Mouse (Mus musculus) ES-E14 (cell line): Measurements from ENCODE around the gene Kat7.

Experiments used
- CHD2 ChIP-seq: IDR thresholded peaks from 2 replicates; pipeline ENCODE4 v1.6.1; 2014; ENCODE audit warnings: mild to moderate bottlenecking, low read depth, low read length, inconsistent platforms
- HCFC1 ChIP-seq: IDR thresholded peaks from 2 replicates; pipeline ENCODE4 v1.6.1; 2012; ENCODE audit warnings: low read length, inconsistent platforms, borderline replicate concordance; ENCODE audit not compliant: insufficient read depth
- MAFK ChIP-seq: IDR thresholded peaks from 2 replicates; pipeline ENCODE4 v1.6.1; 2014; ENCODE audit warnings: mild to moderate bottlenecking, low read depth, low read length, inconsistent platforms; ENCODE audit not compliant: insufficient read depth
- ZC3H11A ChIP-seq: IDR thresholded peaks from 2 replicates; pipeline ENCODE4 v1.6.1; 2012; ENCODE audit warnings: low read depth, mild to moderate bottlenecking, inconsistent platforms, low read length, borderline replicate concordance
- ZNF384 ChIP-seq: IDR thresholded peaks from 2 replicates; pipeline ENCODE4 v1.6.1; 2012; ENCODE audit warnings: low read depth, low read length, inconsistent platforms

DNA sequence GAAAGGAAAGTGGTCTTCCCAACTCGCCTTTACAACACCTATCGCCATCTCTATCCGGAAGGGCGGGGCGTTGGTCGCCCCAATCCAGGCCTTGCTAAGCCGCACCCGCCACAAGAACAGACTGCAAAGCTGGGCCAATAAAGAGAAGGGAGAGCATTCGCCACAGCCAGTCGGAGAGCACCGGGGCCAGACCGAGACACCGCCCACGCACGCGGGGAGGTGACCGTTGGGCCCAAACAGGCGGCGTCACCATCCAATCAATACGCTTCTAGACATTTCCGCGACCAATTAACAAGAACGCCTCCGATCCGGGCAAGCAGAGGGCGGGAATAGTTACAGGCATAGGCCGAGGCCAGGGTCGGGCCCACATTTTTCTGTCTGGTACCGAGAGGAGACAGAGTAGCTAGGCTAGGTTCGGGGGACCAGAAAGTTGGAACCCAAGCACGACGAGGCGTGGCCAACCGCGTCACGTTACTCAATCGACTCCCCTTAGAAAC is 488 bp downstream of the Kat7 start:
- TF ChIP-seq MAFK (no peak), CHD2 (peak; percentile 87), HCFC1 (no peak), ZC3H11A (no peak), ZNF384 (no peak)
